Mouse (Mus musculus) G1E (cell line): ENCODE data around the gene Pou2f2.

Experiments used
- CTCF ChIP-seq: IDR thresholded peaks from 2 replicates; pipeline ENCODE4 v1.5.1; 2012; ENCODE audit warnings: low read depth, low read length, inconsistent platforms, mixed read lengths
- GATA1 ChIP-seq: IDR thresholded peaks from 2 replicates; pipeline ENCODE4 v1.6.1; 2012; ENCODE audit warnings: borderline replicate concordance, low read length, inconsistent platforms, mixed read lengths
- GATA2 ChIP-seq: IDR thresholded peaks from 2 replicates; pipeline ENCODE4 v1.6.1; 2012; ENCODE audit warnings: low read depth, low read length, inconsistent platforms, borderline replicate concordance
- POLR2AphosphoS5 ChIP-seq: IDR thresholded peaks from 2 replicates; pipeline ENCODE4 v1.6.1; 2012; ENCODE audit warnings: low read depth, low read length, inconsistent platforms; ENCODE audit not compliant: insufficient replicate concordance
- TAL1 ChIP-seq: conservative IDR thresholded peaks from 2 replicates; pipeline ENCODE4 v1.6.1; 2012; ENCODE audit warnings: low read depth, low read length, inconsistent platforms, mixed read lengths

DNA sequence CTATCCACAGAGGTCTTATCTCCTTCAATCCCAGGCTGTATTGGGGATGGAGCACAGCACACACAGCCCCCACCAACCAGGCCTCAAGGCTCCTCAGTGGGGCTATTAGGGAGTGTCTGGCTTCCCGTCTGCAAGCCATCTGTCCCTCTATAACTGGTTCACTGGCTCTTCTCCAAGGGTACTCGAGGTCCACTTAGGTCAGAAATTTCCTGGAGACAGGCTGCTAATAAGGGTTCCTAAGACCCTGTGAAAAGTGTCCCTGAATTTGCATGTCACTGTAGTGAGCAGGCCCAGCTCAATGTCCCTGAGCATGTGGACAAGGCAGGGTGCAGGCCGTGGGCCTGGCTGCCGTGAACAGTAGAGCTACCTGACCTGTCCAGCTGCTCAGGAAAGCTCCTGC, 122.6 kb downstream of the Pou2f2 start:
- TF ChIP-seq TAL1: no peak
- no peak for TF ChIP-seq CTCF
- no peak for TF ChIP-seq GATA1
- TF ChIP-seq GATA2: no peak
- no peak for TF ChIP-seq POLR2AphosphoS5
